Mouse (Mus musculus): ENCODE data around the gene Iqsec1. TPM values are rescaled to one million over a fixed set of nuclear protein-coding genes. Genes with fewer than 3 reads are reported as not detected.

Gene Iqsec1
- total and polyA plus RNA-seq, 2 experiments from 2014 or later, result 29.0 to 175 TPM

DNA sequence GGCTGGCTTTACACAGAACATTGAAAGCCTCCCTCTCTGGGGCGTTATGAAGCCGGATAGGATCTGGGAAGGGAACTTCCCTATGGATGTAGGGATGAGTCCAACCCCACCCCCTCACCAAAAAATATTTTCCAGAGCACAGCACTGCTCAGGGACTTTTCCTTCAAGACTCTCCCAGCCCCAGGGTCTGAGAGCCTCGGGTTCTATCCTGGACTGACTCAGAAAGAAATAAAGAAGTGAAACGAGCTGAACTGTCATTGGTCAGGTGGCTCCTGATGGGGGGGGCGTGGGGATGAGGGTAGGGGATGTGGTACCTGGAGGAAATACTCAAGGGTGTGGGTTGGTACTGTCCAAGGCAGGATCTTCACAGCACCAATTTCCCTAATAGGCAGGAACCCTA, 231.9 kb downstream of the Iqsec1 start:
- Histone ChIP-seq H3K9me3 (ENCODE audit: low read length) (no peaks in the 10 kb centered on the region), H3K4me3 (ENCODE audit: low read length) (no peak overlapping the region), H3K4me1 (ENCODE audit: insufficient read depth, low read length) (peaks cover 12% of the 10 kb centered on the region), H3K27me3 (ENCODE audit: insufficient read depth, low read length) (no peaks in the 10 kb centered on the region), H3K36me3 (ENCODE audit: insufficient read depth, low read length) (no peaks in the 10 kb centered on the region), H3K27ac (no peak overlapping the region), H3K4me2 (ENCODE audit: low read depth, low read length) (no peak overlapping the region), H3K9ac (replicated peaks; ENCODE audit: low read length) (no peak overlapping the region)
- TF ChIP-seq CTCF (IDR thresholded peaks at IDR 0.05; ENCODE audit: low read depth), result no peak
- DNase-seq (ENCODE audit: low spot score) (no peak), ATAC-seq (no peak)
- WGBS, result 80% methylated on average over 5 of the region's 5 CpGs

DNA sequence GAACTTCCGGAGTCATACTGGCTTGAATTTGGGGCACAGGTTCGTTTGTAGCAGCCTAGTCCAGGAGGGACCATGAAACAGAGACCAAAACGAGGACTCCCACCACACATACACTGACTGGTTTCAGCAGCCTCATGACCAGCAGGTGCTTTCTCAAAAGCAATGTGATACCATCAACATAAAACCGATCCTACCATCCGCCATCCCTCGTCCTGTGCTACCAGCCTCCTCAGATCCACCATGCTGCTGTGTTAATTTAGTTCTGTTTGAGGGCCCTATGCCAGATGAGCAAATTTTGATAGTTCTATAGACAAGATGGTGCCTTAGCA, 232.9 kb downstream of the Iqsec1 start:
- 86% methylated on average over 6 of the region's 6 CpGs for WGBS
- no peak for ATAC-seq
- Histone ChIP-seq H3K4me3 (ENCODE audit: low read length) (no peak overlapping the region), H3K9me3 (ENCODE audit: low read length) (no peaks in the 10 kb centered on the region), H3K36me3 (ENCODE audit: insufficient read depth, low read length) (no peaks in the 10 kb centered on the region), H3K27ac (no peak overlapping the region), H3K4me1 (ENCODE audit: insufficient read depth, low read length) (peaks cover 7% of the 10 kb centered on the region; the same call in 1 of the 2 replicates), H3K27me3 (ENCODE audit: insufficient read depth, low read length) (no peaks in the 10 kb centered on the region), H3K9ac (replicated peaks; ENCODE audit: low read length) (no peak overlapping the region), H3K4me2 (ENCODE audit: low read depth, low read length) (no peak overlapping the region)
- TF ChIP-seq CTCF (IDR thresholded peaks at IDR 0.05; ENCODE audit: low read depth), result no peak
- DNase-seq (ENCODE audit: low spot score), result no peak

DNA sequence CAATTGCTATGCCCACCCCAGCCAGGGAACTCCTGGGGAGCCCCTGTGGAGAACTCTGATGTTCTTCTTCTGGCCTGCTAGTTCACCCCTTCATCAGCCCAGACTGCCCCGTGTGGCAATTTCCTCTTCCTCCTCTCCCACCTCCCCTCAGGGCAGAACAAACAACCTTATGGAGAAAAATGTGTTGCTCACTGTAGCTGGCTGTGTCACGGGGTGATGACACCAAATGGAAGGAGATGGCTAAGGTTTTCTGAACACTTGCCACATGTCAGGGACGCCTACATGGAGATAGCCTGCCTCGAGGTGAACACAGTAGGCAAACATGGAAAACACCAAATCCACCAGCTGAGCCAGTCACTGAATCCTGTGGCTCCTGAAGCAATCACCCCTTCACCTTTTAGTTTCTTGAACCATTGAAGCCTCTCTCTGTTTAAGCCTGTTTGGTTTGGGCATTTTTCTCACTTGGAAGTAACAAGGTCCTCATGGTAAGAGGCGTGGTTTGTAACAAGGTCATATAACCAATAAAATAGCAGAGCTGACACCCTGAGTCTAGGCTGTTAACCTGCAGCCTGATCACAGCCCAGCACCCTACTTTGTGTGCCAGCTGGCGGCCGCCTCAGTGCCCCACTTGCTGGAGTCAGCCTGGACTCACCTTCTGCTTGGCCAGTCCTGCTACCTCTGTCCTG, 233.4 kb downstream of the Iqsec1 start:
- H3K36me3 ChIP-seq (ENCODE audit: insufficient read depth, low read length), result no peaks in the 10 kb centered on the region
- H3K27me3 ChIP-seq (ENCODE audit: insufficient read depth, low read length), result no peaks in the 10 kb centered on the region
- H3K4me3 ChIP-seq (ENCODE audit: low read length), result no peak overlapping the region
- no peaks in the 10 kb centered on the region for H3K9me3 ChIP-seq (ENCODE audit: low read length)
- ATAC-seq (no peak), DNase-seq (ENCODE audit: low spot score) (no peak)
- no peak for TF ChIP-seq CTCF (IDR thresholded peaks at IDR 0.05; ENCODE audit: low read depth)
- H3K4me1 ChIP-seq (ENCODE audit: insufficient read depth, low read length), result peaks cover 4% of the 10 kb centered on the region; the same call in 1 of the 2 replicates
- H3K27ac ChIP-seq, result no peak overlapping the region
- H3K9ac ChIP-seq (replicated peaks; ENCODE audit: low read length), result no peak overlapping the region
- 83% methylated on average over 7 of the region's 7 CpGs for WGBS
- no peak overlapping the region for H3K4me2 ChIP-seq (ENCODE audit: low read depth, low read length)

DNA sequence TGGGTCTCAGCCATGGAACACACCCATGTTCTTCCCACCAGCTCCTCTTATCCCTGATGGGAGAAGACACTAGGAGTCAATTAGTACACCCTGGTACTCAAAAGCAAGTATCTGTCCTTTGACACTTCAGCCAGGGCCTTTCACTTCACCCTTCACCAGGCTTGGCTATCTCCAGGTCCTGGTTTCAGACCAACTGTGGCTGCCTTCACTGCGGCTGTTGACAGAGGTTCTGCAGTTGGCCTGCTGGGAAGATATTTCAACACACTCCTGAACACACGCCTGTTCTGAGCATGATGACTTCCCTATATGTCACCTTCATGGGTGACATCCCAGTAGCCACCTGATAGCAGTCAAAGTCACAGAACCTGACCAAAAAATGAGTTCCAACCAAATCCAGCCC, 234.4 kb downstream of the Iqsec1 start:
- no peak overlapping the region for H3K4me2 ChIP-seq (ENCODE audit: low read depth, low read length)
- 89% methylated on average over 2 of the region's 2 CpGs for WGBS

DNA sequence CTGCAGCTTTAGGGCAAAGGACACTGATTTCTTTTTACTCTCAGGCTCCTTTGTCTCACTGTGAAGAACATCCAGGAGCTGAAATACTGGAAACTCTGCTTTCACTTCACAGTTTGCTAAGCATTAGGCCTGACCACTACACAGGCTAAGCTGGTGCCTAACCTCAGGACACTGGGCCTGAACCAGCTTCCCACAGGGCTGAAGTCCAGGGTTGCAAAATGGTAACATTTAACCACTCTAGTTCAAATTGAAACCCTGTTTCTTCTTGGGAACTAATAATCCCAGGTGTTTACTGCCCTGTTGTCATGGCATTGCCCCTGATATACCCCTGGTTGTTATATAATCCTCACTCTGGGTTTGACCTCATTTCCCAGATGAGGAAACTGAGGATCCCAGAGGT, 234.8 kb downstream of the Iqsec1 start:
- ATAC-seq (no peak), DNase-seq (ENCODE audit: low spot score) (no peak)
- H3K27me3 ChIP-seq (ENCODE audit: insufficient read depth, low read length), result no peaks in the 10 kb centered on the region
- no peaks in the 10 kb centered on the region for H3K4me1 ChIP-seq (ENCODE audit: insufficient read depth, low read length)
- no peak overlapping the region for H3K27ac ChIP-seq
- no peak for TF ChIP-seq CTCF (IDR thresholded peaks at IDR 0.05; ENCODE audit: low read depth)
- H3K4me3 ChIP-seq (ENCODE audit: low read length), result no peak overlapping the region
- H3K4me2 ChIP-seq (ENCODE audit: low read depth, low read length), result no peak overlapping the region
- no peak overlapping the region for H3K9ac ChIP-seq (replicated peaks; ENCODE audit: low read length)
- H3K9me3 ChIP-seq (ENCODE audit: low read length), result no peaks in the 10 kb centered on the region
- H3K36me3 ChIP-seq (ENCODE audit: insufficient read depth, low read length), result no peaks in the 10 kb centered on the region

More for the DNA sequence above, 234.4 kb downstream of the Iqsec1 start:
- Histone ChIP-seq H3K27me3 (ENCODE audit: insufficient read depth, low read length) (no peaks in the 10 kb centered on the region), H3K9me3 (ENCODE audit: low read length) (no peaks in the 10 kb centered on the region), H3K36me3 (ENCODE audit: insufficient read depth, low read length) (no peaks in the 10 kb centered on the region), H3K9ac (replicated peaks; ENCODE audit: low read length) (no peak overlapping the region), H3K27ac (no peak overlapping the region), H3K4me3 (ENCODE audit: low read length) (no peak overlapping the region), H3K4me1 (ENCODE audit: insufficient read depth, low read length) (no peaks in the 10 kb centered on the region)
- TF ChIP-seq CTCF (IDR thresholded peaks at IDR 0.05; ENCODE audit: low read depth), result no peak
- DNase-seq (ENCODE audit: low spot score), result no peak
- ATAC-seq, result no peak

DNA sequence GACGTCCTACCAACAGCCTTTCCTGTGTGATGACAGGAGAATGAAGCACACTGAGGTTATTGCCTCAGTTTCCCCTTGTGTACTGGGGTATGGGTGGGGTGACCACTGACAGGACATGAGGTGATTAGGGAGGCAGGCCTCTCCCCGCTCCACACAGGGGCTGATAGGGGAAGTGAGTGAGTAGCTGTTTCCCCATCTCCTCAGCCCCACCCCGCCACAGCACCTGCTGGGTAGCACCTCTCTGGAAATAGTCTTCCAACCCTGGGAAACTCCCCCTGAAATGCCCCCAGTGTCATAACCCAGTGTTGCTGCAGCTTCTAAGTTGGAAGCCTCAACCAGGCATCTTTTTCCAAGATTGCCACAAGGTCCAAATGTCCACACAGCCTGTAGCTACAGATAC, 236.9 kb downstream of the Iqsec1 start:
- H3K9me3 ChIP-seq (ENCODE audit: low read length), result no peaks in the 10 kb centered on the region
- H3K27ac ChIP-seq, result no peak overlapping the region
- H3K4me2 ChIP-seq (ENCODE audit: low read depth, low read length), result no peak overlapping the region
- H3K9ac ChIP-seq (replicated peaks; ENCODE audit: low read length), result no peak overlapping the region
- no peak for ATAC-seq
- H3K36me3 ChIP-seq (ENCODE audit: insufficient read depth, low read length), result no peaks in the 10 kb centered on the region
- no peak for TF ChIP-seq CTCF (IDR thresholded peaks at IDR 0.05; ENCODE audit: low read depth)
- WGBS, result 89% methylated on average over 3 of the region's 3 CpGs
- no peak for DNase-seq (ENCODE audit: low spot score)
- H3K4me1 ChIP-seq (ENCODE audit: insufficient read depth, low read length), result peaks cover 2% of the 10 kb centered on the region; the same call in 1 of the 2 replicates
- H3K4me3 ChIP-seq (ENCODE audit: low read length), result no peak overlapping the region
- no peaks in the 10 kb centered on the region for H3K27me3 ChIP-seq (ENCODE audit: insufficient read depth, low read length)

DNA sequence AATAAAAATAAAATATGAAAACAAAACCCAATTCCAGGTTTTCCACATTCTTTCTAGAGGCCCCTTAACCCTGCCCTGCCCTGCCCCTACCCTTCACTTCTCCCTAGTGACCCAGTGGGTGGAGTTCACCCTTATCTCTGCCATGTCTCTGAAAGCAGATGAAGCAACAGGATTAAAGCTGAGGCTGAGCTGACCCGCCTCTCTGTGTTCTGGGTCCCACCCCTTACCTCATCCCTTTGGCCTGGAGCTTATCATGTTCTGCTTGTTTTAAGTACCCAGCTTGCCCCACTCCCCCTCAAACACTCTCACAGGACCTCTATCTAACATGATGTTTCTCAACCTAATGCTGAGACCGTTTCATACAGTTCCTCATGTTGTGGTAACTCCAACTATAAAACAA, 238.4 kb downstream of the Iqsec1 start:
- Histone ChIP-seq H3K27me3 (ENCODE audit: insufficient read depth, low read length) (no peaks in the 10 kb centered on the region), H3K9me3 (ENCODE audit: low read length) (no peaks in the 10 kb centered on the region), H3K9ac (replicated peaks; ENCODE audit: low read length) (no peak overlapping the region), H3K4me1 (ENCODE audit: insufficient read depth, low read length) (peaks cover 12% of the 10 kb centered on the region; the same call in 1 of the 2 replicates), H3K36me3 (ENCODE audit: insufficient read depth, low read length) (no peaks in the 10 kb centered on the region), H3K4me3 (ENCODE audit: low read length) (no peak overlapping the region), H3K4me2 (ENCODE audit: low read depth, low read length) (no peak overlapping the region), H3K27ac (no peak overlapping the region)
- WGBS, result 77% methylated on average over 2 of the region's 2 CpGs
- ATAC-seq (no peak), DNase-seq (ENCODE audit: low spot score) (no peak)
- TF ChIP-seq CTCF (IDR thresholded peaks at IDR 0.05; ENCODE audit: low read depth), result no peak

Measured in hindbrain, postnatal 0 days (tissue).